Mouse (Mus musculus) bone marrow macrophage, adult 2 months (primary cell): Measurements from ENCODE around the gene AA986860.

ENCODE experiments used
- CTCF ChIP-seq: IDR thresholded peaks from 2 replicates; pipeline ENCODE4 v1.5.1; 2012; ENCODE audit warnings: low read depth, mild to moderate bottlenecking, low read length, moderate library complexity
- POLR2A ChIP-seq: IDR thresholded peaks from 2 replicates; pipeline ENCODE4 v1.6.1; 2012; ENCODE audit warnings: mild to moderate bottlenecking, low read depth, low read length, borderline replicate concordance

- TF ChIP-seq CTCF (no peak), POLR2A (no peak)
These were observed 16.1 kb upstream of the AA986860 start, which contains the start of gene Gm29427 for GRCm38 (mm10) chr1:130715561-130716217.
